Mouse (Mus musculus) left cerebral cortex, adult 8-10 months (tissue): ENCODE results near the gene Ppm1b. TPM values are rescaled to one million over a fixed set of nuclear protein-coding genes. Genes with fewer than 3 reads are reported as not detected.

Experiments
- DNase-seq, 2 experiments: peaks; one replicate each; pipeline ENCODE4 v3.0.0; 2022; ENCODE audit warnings: low spot score in 2 of 2
- total RNA-seq, 4 experiments: library from RNA; stranded (reverse); gene quantifications; 2 replicates each; pipeline ENCODE4 v1.2.4; 2022

Ppm1b gene
- total RNA-seq, 4 experiments from 2014 or later, result 135 to 146 (median 141) TPM

DNA sequence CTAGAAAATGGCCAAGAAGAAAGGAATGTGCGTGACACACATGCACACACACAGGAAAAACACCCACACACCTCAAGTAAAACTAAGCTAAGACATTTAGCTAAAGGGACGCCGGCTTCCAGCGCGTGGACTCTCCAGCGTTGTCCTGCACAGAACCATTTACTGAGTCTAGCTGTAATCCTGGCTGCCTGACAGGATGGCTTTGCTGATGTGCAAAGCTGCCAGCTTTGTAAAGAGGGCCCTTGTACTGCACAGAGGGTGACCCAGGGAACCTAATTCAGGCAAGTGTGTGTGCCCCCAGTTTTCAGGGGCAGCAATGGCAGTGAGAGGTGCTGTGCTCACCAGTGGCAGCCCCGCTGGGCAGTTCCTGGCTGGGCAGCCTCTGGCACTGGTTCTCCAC lies 110.8 kb downstream of the Ppm1b start:
- DNase-seq, result peak in 1 of 2 experiments; percentile 36

DNA sequence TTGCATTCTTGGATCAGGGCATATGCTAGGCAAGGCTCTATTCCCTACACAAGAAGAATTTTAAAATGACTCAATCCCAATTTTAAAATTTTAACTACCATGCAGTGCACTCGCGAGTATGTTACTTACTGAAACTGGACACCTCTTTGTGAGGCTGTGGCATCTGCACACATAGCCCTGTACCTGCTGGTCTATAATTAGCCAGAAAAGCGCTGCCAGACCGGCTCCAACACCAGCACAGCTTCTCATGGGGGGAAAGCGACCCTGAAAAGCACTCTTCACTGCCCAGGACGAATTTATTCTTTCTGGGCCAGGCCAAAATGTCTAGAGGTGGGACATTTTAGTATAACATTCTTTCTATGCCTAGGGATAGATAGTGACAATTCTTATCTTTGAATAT lies 114.1 kb downstream of the Ppm1b start:
- DNase-seq, result no peak

DNA sequence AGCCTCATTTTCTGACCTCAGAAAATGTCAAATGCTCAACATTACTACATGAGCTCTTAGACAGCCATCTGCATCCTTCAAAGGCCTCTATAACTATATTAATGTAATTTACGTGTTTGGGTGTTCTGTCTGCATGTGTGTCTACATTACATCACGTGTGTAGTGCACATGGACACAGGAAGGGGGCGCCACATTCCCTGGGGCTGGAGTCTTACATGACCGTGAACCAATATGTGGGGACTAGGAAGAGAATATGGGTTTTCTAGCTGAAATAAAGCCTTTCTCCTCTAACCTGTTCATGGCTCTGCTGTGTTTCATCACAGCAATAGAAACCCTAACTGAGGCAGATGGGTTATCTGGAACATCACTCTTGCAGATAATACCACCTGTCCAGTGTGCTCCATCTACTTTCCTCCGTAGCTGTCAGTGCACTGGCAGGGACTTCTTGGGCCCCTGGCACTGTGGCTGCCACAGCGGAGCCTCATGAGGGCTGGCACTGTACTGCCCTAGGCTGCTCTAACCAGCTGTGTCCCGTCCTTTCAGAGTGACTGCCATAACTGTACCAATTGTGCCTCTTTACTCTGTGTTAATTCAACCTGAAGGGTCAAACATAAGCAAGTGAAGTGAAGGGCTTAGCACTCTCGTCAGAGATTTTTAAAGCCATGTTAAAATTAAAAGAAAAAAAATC lies 114.7 kb downstream of the Ppm1b start:
- no peak for DNase-seq

DNA sequence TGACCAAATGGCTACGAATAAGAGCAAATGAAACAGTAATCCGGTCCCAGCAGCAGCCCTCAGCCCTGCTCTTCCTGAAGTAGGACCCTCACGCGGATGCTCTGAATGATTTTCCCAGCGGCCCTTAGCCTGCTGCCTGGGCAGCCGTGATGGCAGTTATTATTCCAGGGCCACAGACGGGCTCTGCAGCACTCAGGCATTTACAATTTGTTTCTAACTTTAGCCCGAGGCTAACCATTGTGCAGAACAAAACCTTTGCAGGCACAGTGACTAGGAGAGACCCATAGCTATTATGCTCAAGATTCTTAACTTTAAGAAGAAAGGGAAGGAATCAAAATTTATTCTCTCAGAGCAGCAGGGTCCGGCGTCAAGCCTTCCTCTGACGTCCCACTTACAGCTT lies 115.8 kb downstream of the Ppm1b start:
- no peak for DNase-seq

DNA sequence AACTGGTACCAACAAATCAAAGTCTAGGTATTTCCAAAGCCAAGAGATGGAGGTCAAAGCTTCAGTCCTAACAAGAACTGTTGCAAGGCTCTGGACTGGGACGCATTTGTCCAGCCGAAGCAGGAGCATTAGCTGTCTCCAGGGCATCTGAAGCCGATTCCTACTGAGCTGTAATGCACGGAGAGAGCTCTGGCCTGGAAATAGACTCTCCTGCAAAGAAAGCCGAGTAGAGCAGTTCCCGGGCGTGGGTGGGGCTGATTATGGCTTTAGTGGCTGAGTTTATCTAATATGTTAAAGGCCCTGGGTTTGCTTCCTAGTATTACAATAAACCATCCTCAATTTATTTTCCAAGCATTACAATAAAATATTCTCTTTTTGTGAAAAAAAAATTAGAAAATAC lies 116.7 kb downstream of the Ppm1b start:
- no peak for DNase-seq

Other genes starting within 250 kb of the Ppm1b start
- gene Lrpprc, start 166.0 kb upstream of the Ppm1b start, total RNA-seq, result 10 to 100 TPM; 55.7 to 59.4 (median 57.9) TPM
- gene Slc3a1, start 71.6 kb downstream of the Ppm1b start, total RNA-seq, result under 1 TPM in 1 of 4 experiments, not detected in 3; 0.23 TPM
- gene Prepl, start 133.5 kb downstream of the Ppm1b start, total RNA-seq, result 100 to 1,000 TPM; 388 to 432 (median 406) TPM
- 10 to 100 TPM; 10.1 to 13.3 (median 12.4) TPM for gene Camkmt, start 133.8 kb downstream of the Ppm1b start, total RNA-seq